Mouse (Mus musculus) gastrocnemius, adult 8-10 months (tissue): ENCODE results near the gene Cryba4. TPM values are rescaled to one million over a fixed set of nuclear protein-coding genes. Genes with fewer than 3 reads are reported as not detected.

Experiments
- DNase-seq, 2 experiments: peaks; one replicate each; pipeline ENCODE4 v3.0.0; 2022; ENCODE audit warnings: low spot score in 2 of 2
- total RNA-seq, 4 experiments: library from RNA; stranded (reverse); gene quantifications; 2 replicates each; pipeline ENCODE4 v1.2.4; 2022

Cryba4 gene
- total RNA-seq, 4 experiments from 2014 or later = 0.40 to 0.58 TPM; not detected in 2

DNA sequence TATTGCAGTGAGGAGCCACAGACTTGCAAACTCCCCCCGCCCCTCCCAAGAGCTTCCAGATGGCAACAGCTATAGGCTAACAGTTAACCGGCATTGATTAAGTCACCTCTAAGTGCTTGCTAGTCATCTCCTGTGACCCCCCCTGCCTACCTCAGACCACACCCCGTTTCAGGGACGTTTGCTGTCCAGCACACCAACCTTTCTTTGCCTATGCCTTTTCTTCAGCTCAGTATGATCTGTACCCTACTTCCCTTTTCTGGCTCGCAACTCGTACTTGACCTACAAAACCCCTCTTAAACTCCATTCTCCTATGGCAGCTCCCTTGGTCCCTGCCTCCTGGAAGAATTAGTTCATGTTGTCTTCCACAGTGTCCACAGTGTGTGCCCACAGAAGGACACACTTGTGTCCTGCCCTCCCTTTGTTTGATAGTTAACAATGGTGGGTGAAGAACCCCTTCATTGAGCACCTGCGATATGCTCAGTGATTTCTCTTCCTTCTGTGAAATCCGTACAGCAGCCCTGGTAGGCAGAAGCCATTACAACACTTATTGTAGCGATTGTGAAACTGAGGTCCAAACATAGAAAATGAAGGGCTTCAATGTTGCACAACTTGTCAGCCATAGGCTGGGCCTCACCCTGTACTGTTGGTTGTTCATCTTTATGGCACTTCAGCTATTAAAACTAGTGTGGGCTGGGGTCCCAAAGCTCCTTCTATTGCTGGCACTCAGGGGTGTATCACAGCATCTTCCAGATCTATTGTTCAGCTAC, 13.9 kb upstream of the Cryba4 start:
- DNase-seq = no peak

DNA sequence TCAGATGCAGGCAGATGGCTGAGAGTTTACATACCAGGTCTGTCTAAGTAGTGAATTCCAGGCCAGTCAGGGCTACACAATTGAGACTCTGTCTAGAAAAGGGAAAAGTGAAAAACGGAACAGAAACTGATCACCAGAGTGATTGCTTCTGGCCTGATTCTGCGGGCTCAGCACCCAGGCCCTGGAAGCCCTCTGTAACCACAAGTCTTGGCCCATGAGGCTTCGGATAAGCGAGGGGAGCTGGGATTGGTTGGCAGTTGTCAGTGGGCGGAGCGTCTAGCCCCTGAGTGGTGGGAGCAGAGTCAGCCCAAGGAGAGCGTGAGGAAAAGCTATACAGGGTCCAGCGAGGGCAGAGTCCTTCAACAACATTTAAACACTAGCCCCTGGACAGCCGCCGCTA, 13.2 kb upstream of the Cryba4 start:
- DNase-seq = no peak

DNA sequence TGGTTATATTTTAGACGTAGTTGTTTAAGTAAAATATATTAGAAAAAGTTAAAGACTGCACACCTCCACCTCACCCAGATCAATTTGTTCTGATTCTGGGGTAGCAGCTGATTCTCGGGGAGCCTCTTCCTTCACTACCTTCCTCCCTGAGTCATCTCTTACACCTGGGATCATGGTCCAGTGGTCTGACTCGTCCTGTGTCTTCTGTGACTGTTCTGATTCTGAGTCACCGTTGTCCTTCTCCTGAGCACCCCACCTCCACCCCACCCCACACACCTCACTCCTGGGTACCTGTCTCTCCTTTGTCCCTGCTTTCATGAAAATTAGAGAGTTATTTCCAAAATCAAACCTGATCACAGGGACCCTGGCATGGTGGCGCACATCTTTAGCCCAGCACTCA, 12.8 kb upstream of the Cryba4 start:
- DNase-seq = no peak

DNA sequence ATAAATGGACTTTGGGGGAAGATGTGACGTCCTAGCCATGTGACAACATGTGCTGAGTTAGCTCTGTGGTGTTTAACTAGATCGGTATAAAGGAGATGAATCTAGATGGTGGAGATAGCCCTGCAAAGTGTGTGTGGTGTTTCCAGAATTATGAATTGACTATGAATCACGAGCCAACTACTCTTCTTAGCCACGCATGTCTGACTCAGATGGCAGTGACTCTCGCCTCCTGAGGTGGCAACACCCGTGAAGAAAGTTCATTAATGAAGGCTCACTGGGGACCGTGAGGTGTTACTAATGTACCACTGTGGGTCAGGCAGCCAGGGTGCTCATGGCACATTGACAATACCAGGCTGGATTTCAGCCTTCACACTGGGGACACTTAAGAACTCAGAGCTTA, 11.8 kb upstream of the Cryba4 start:
- DNase-seq = no peak

DNA sequence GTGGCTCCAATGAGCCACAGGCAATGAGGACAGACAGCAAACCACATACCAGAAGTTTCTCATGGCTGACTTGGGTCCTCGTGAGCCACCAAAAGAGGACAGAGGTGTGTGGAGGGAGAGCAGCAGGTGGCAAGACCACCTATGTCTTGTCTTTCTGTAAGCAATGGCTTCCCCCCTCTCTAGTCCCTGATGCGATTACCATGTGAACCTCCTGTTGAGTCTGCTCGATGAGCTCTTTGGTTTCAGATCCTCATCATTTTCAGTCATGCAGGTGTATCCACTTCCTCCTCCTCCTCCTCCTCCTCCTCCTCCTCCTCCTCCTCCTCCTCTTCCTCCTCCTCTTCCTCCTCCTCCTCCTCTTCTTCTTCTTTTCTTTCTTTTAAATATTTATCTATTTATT, 8.5 kb upstream of the Cryba4 start:
- DNase-seq = no peak

DNA sequence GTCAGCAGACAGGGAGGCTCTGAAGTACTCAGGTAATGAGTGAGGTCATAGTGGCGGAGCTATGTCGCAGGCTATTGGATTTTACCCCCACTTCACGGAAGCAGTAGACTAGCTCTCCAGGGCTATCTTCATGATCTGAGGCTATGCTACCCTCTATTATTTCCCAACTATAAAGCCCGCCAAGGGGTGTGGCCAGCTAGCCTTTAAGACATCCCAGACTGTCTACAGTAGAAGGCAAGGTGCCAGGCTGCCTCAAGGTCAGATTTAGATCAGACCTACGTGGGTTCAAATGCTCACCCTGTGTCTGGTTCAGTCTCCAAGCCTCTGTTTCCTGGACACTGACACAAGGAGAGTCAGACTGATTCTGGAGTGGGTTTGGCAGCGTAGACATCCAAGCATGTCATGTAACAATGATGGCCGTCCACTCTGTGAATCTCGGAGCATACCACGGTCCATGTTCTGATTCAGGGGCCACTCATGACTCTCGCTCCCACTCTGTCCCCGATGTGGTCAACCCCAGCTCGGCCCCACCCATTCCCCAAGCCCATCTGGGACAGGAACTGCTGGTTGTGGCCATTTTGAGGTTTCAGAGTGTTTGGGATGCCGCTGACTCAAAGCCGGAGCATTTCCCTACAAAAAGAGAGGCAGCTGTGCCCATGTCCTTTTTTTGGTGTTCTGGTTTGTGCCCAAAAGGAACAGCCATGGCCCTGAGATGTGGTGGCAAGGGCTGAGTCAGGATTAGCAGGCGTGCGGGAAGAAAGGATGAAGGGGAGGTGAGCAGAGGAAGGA, 7.7 kb upstream of the Cryba4 start:
- no peak for DNase-seq

DNA sequence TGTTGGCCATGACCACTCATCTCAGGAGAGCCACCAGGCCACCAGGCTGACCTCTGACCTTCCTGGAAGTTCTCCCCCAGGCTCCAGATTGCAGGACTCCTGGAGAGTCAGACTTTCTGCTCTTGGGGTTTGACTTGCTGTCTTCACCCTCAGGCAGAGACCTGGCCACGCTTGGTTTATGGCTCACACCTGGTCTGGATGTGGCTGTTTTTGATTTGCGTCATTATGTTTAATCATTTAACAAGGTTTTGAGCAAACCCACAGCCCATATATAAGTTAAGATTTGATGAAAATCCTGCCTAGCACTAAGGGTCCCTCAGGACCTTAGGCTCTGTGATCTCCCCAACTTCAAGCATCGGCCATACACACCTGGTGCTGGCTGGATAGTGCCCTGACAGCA, 5.6 kb upstream of the Cryba4 start:
- DNase-seq = no peak

DNA sequence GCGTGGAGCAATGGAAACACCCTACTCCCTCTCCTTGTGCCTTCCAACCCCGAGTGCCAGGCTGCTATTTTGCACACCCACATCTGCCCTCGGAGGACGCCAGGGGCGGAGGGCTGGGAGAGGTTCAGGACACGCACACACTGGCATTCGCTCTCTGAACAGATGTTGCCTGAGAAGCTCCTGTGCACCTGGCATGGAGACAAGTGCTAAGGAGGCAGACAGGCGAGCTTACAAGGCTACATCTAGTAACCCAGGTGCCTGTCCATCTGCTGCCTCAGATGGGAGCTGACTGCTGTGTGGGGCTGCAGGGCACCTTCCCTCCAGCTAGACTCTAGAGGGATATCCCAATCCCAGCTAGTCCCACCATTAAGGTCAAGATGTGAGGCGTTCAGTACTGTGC, 4.1 kb upstream of the Cryba4 start:
- DNase-seq = no peak

DNA sequence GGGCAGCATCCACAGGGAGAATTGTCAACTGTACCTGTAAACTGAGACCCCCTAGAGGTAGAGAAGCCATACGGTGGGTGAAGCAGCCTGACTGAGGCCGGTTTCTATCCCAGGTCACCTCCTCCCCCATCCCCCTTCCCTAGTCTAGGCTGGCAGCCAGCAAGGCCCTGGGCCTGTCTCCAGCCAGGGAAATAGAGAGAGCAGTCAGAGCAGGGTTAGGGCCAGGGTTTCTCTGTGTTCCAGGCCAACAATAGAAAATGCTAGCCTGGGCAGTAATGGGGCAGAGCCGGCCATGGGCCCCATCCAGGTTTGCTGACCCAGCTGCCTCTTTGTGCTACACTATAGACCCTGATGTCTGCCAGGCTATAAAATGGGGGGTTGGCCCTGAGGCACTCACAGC, 3.1 kb upstream of the Cryba4 start, which contains the start of gene Crybb1:
Gene Crybb1 (plus strand): TSS at position 390 of the 400 bp plus-strand sequence.
- peak; percentile 79 to 80 for DNase-seq

DNA sequence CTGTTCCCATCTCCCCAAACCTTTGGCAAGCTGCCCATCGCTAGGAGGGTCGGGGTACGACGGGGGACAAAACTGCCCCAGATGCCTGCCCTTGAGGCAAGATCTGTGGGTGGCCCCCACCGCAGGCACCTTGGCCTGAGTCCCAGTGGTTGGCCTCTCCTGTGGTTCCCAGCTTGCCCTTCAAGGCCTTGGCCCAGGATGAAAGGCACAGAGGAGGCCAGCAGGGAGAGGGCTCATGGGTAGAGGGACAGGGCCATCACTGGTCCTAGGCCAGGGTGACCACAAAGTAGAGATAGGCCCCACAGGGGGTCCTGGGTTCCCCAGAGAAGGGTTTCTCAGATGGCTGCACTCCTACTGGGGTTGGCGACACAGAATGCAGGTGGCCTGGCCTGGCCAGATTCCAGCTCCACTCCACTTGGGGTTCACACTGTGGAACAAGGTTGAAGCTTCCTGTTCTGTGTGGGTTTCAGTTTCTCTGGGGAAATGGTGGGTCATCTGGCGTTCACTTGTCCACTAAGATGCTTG, 2.0 kb upstream of the Cryba4 start:
- peak; percentile 54 to 78 for DNase-seq

DNA sequence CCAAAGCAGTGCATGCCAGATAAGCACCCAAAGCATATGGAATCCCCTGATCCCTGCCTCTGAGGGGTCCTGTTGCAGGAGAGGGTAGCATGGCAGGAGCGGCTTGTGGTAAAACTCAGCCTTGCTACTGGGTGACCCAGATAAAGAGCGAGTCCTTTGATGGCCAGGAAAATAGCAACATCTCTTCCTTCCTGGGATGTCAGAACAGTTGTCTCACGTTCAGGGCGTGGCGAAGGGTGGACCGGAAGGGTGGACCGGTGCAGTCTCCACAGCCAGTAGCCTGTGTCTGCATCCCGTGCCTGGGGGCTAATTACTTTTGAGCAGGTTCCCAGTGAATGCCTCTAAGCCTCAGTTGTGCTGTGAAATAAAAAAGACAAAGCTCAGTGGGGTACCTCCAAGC, 851 bp upstream of the Cryba4 start:
- DNase-seq = no peak

DNA sequence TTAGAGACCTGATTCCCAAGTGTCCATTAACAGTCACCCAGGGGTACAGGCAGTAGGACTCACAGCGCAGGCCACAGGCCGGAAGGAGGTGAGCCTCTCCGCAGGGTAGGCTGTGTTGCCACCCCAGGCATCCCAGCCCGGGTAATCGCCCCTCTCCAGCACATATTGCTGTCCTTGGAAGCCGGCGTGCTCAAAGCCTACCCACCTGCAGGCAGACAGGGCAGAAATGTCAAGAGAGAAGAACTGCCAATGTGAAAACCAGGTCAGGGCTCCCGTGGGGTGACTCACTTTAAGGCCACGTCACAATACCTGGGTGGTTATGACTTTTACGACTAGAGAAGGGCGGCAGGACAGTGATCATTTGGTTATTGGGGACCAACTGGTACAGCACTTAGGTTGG, 3.2 kb downstream of the Cryba4 start:
- no peak for DNase-seq

DNA sequence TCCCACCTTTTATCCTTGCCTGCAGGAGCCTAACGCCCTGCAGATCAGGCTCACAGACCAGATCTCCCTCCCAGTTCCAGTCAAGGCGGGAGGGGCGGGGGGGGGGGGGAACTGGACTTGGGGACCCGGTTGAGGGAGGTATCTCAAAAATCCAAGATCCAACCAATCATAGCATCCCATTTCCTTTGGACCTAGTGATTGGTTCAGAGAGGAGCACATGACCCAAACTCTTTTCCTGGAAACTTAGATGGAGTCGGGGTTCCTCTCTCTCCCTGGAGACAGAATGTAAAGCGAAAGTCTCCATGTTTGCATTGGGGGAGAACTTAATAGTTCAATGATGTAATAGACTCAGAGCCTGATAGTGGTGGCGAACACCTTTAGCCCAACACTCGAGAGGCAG, 4.9 kb downstream of the Cryba4 start:
- DNase-seq = no peak

DNA sequence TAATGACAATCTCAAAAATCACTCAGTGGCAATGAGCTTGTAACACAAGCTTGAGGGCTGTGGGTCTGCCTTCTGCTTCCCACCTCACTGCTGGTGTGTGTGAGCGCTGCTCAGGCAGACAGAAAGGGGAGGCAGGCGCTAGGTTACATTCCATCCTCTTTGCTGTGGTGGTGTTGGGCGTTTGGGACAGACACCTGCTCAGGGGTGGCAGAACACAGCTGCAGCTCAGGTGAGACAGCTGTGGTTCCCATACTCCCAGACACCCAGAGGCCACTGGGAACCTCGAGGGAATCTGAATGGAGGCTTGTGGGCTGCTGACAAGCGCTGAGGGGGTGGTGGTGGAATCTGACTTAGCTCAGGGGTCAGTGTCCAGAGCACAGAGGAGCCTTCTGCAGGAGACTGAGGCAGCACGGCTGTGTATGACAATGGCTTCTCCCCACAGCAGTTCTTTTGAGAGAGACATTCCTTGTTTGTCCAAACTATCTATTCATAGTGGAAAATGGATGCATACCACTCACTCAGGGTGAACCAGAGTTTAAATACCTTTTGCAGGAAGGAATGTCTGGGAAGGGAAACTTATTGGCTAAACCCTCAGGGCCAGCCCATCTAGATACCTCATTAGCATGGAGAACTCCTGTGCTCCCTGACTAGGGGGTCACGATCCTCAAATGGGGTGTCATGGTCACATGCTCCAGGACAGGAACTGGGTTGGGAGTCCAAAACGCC, 7.3 kb downstream of the Cryba4 start:
- no peak for DNase-seq

DNA sequence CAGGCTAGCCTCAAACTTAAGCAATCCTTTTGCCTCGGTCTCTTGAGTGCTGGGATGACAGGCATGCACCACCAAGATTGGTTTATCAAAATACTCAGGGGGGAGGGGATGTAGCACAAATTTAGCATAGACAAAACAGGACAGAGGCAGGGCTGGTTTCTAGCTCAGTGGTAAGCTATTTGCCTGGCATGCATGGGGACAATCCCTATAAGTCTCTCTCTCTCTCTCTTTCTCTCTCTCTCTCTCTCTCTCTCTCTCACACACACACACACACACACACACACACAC, 8.1 kb downstream of the Cryba4 start:
- DNase-seq = no peak

DNA sequence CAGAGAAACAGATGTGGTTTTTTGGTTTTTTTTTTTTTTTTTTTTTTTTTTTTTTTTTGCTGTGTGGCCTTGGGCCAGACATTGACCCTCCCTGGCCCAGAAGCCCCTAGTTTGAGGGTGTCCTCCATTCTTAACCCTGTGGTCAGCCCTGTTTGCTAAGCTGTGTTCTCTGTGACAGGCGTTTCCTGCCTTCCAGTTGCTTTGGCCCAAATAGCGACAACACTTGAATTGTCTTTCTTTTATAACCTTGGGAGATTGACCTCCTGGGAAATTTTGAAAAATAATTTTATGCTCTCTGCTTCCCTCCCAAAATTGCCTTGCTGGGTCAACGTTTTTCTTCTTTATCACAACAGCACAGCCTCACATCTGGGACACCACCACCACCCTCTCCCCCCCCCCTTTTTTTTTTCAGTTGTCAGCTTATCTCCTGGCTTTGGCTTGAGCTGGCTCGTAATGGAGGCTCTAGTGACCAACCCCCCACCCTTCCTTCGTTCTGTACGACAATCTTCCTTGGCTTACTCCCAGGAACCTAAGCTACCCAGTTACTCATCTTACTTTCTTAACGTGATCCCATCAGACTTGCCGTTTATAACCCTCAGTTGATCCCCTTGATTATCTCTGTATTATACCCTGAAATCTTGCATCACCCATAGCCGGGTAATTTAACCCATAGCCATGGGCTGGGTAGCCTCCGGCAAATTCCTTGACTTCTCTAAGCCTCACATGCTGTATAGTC, 8.6 kb downstream of the Cryba4 start:
- DNase-seq = no peak

DNA sequence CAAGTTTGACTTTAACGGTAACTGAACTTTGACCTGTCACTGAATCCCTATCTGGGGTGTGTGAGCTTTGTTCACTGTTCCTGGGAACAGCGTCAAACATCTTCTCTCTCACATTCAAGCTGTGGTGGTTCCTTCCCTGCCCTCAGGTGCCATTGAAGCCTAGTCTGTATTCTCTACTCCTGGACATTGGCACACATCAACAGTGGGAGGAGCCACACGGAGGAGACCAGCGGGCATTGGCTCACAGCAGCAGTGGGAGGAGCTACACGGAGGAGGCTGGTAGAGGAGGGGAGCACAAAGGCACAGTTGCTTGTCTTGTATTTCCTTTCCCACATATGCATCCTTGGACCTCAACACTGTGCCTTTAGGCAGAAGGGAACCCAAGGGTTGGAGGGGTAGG, 9.3 kb downstream of the Cryba4 start:
- no peak for DNase-seq

DNA sequence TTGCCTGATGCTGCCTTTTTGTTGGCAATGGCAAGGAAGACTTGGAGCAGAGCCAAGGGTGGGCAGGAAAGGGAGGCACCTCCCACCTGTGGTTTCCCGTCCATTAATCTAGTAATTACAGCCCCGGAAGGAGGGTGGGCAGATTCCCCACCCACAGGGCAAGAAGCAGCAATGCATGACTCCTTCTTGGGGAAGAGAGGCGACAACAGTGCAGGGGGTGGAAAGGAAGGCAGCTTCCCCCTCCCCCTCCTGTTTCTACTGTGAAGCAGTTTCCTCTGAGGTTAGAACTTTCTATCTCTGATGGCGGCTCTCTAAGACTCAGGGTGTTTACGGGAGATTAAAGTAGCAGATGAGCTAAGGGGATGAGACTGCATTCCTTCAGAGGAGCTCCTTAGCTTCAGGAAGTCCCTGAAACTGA, 9.9 kb downstream of the Cryba4 start:
- no peak for DNase-seq

DNA sequence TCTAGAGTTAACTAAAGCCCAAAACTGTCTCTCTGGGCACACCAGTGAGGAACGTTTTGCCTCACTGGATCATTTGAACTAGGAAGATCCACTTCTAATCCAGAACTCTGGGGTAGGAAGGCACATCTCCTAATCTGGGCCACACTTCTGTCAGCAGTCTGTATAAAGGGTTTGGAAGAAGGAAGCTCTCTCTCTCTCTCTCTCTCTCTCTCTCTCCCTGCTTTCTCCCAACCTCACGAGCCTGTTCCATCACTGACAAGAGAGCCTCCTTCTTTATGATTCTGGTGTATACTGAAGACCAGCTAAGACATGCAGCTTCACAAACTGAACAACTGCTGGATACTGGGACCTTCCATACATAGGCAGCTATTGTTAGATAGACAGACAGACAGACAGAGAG, 10.5 kb downstream of the Cryba4 start:
- no peak for DNase-seq

DNA sequence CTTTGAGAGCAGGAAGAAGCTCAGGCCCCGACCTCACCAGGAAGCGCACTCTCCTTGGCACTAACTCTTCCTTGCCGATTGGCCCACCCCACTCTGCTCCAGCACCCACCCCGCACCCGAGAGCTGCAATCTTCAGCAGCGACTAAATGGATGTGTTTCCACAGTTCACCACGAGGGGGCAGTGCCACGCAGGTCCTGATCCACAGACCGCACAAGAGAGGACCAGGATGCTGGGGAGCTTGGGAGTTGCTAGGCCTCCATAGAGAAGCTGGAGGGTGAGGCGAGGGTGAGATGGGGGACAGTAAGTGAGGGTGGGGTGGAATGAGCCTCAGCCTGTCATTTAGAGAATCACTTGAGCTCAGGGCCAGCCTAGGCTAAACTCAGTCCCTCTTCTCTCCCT, 11.6 kb downstream of the Cryba4 start:
- DNase-seq = peak; percentile 75

DNA sequence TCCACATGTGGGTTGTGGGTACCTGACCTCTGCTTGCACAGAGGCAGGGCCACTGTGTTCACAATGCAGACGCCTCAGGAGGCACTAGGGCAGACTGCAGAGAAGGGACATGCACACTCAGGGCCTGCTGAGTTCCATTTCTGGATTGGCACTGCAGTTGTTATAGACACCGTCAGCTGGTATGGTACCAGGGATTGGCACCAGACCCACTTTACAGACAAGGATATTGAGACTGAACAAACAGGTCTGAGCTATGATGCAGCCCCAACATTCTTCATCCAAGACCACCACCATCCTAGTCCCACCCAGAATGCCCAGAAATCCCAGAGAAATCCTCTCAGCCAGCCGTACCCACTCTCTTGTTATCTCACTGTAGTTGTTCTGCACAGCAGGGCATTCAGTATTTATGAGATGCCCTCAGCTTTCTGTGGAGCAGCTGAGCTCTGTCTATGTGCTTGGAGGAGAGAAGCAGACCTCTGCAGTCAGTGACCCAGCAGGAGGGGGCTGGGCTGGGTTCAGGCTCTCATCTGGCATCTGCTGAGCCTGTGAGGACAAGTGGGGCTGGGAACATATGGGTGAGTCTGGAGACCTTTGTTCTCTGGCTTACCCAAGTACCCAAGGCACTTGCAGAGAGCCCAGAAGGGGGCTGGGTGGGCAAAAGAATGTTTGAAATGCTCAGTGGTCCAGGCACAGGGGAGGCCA, 13.4 kb downstream of the Cryba4 start:
- DNase-seq = no peak
